Mouse (Mus musculus) neural tube, embryonic 14.5 days (tissue): ENCODE results near the gene Cbr1. TPM values are rescaled to one million over a fixed set of nuclear protein-coding genes. Genes with fewer than 3 reads are reported as not detected.

Experiments used
- ATAC-seq: fragments of 200-750 bp; cut with Nextera tagmentation; 2 replicates; pipeline ENCODE4 v1.8.0; 2017; ENCODE audit warnings: low read depth, mild to moderate bottlenecking, moderate TSS enrichment, moderate library complexity
- H3K27ac ChIP-seq: fragments of 300-500 bp; sonication (generic); 2 replicates; pipeline ENCODE4 v1.5.1; 2014; ENCODE audit warnings: low read depth, mild to moderate bottlenecking, control low read depth, low read length, moderate library complexity, mixed read lengths
- H3K27me3 ChIP-seq: fragments of 300-500 bp; sonication (generic); 2 replicates; pipeline ENCODE4 v1.6.1; 2014; ENCODE audit warnings: low read length; ENCODE audit not compliant: control insufficient read depth, insufficient read depth
- H3K36me3 ChIP-seq: fragments of 300-500 bp; sonication (generic); 2 replicates; pipeline ENCODE4 v1.6.1; 2014; ENCODE audit warnings: low read length, mixed read lengths; ENCODE audit not compliant: control insufficient read depth, insufficient read depth
- H3K4me1 ChIP-seq: fragments of 300-500 bp; sonication (generic); 2 replicates; pipeline ENCODE4 v1.6.1; 2014; ENCODE audit warnings: low read length; ENCODE audit not compliant: control insufficient read depth, insufficient read depth
- H3K4me2 ChIP-seq: fragments of 300-500 bp; sonication (generic); 2 replicates; pipeline ENCODE4 v1.6.1; 2014; ENCODE audit warnings: mild to moderate bottlenecking, low read depth, low read length, control low read depth
- H3K4me3 ChIP-seq: fragments of 300-500 bp; sonication (generic); 2 replicates; pipeline ENCODE4 v1.5.1; 2014; ENCODE audit warnings: low read depth, low read length, control low read depth, mixed read lengths
- H3K9ac ChIP-seq: fragments of 300-500 bp; sonication (generic); replicated peaks from 2 replicates; pipeline ENCODE4 v1.6.1; 2014; ENCODE audit warnings: low read depth, mild to moderate bottlenecking, control low read depth, low read length, mixed read lengths
- H3K9me3 ChIP-seq: fragments of 300-500 bp; sonication (generic); 2 replicates; pipeline ENCODE4 v1.6.1; 2016; ENCODE audit warnings: low read length; ENCODE audit not compliant: control insufficient read depth
- WGBS: fragments of 180-500 bp; shearing (Covaris S2); extraction: QIAGEN DNeasy Blood & Tissue Kit; methylation state at CpG from one replicate; pipeline ENCODE4 v1.1.7; 2014; 5-methylcytosine and 5-hydroxymethylcytosine counted together
- polyA plus RNA-seq: library from polyadenylated mRNA; unstranded; fragments of >200 nt; fragmentation: Nextera tagmentation; extraction: Ambion mirVana; gene quantifications from 2 replicates; pipeline ENCODE4 v1.2.1, GENCODE M21; 2014

Cbr1 gene
- polyA plus RNA-seq, 1 experiment from 2014 or later, result 143 TPM

GRCm38 (mm10) chr16:93594448-93594847 is 11.2 kb upstream of the Cbr1 start:
- H3K27ac ChIP-seq, result no peak overlapping the region
- no peak overlapping the region for H3K4me2 ChIP-seq
- H3K4me1 ChIP-seq, result no peaks in the 10 kb centered on the region
- no peaks in the 10 kb centered on the region for H3K9me3 ChIP-seq
- H3K9ac ChIP-seq, result no peak overlapping the region
- 97% methylated on average over 10 of the region's 10 CpGs for WGBS
- ATAC-seq, result no peak
- H3K4me3 ChIP-seq, result no peak overlapping the region
- H3K36me3 ChIP-seq, result 0 out of 2 replicates have a peak, but pooled peaks cover 10% of the 10 kb centered on the region
- no peaks in the 10 kb centered on the region for H3K27me3 ChIP-seq

GRCm38 (mm10) chr16:93595766-93596165 is 9.9 kb upstream of the Cbr1 start:
- 95% methylated on average over 5 of the region's 5 CpGs for WGBS
- Histone ChIP-seq H3K9me3 (no peaks in the 10 kb centered on the region), H3K4me2 (no peak overlapping the region), H3K4me1 (no peaks in the 10 kb centered on the region), H3K36me3 (0 out of 2 replicates have a peak, but pooled peaks cover 10% of the 10 kb centered on the region), H3K4me3 (no peak overlapping the region), H3K27ac (no peak overlapping the region), H3K27me3 (no peaks in the 10 kb centered on the region), H3K9ac (no peak overlapping the region)
- ATAC-seq, result no peak

- WGBS, result 90% methylated on average over 7 of the region's 7 CpGs
- ATAC-seq, result no peak
- Histone ChIP-seq H3K36me3 (0 out of 2 replicates have a peak, but pooled peaks cover 7% of the 10 kb centered on the region), H3K4me1 (no peaks in the 10 kb centered on the region), H3K27me3 (no peaks in the 10 kb centered on the region), H3K4me3 (no peak overlapping the region), H3K9me3 (no peaks in the 10 kb centered on the region), H3K4me2 (no peak overlapping the region), H3K27ac (no peak overlapping the region), H3K9ac (no peak overlapping the region)
These were observed 8.8 kb upstream of the Cbr1 start for GRCm38 (mm10) chr16:93596807-93597206.

GRCm38 (mm10) chr16:93597551-93597950 is 8.1 kb upstream of the Cbr1 start:
- H3K9me3 ChIP-seq, result no peaks in the 10 kb centered on the region
- no peak overlapping the region for H3K27ac ChIP-seq
- no peak overlapping the region for H3K4me2 ChIP-seq
- H3K4me3 ChIP-seq, result no peak overlapping the region
- no peaks in the 10 kb centered on the region for H3K27me3 ChIP-seq
- no peaks in the 10 kb centered on the region for H3K4me1 ChIP-seq
- H3K9ac ChIP-seq, result no peak overlapping the region
- no peak for ATAC-seq
- WGBS, result 97% methylated on average over 9 of the region's 9 CpGs
- 0 out of 2 replicates have a peak, but pooled peaks cover 7% of the 10 kb centered on the region for H3K36me3 ChIP-seq

- no peak overlapping the region for H3K4me2 ChIP-seq
- H3K9ac ChIP-seq, result no peak overlapping the region
- WGBS, result 90% methylated on average over 6 of the region's 6 CpGs
- H3K4me1 ChIP-seq, result no peaks in the 10 kb centered on the region
- ATAC-seq, result no peak
- no peaks in the 10 kb centered on the region for H3K27me3 ChIP-seq
- H3K27ac ChIP-seq, result no peak overlapping the region
- no peaks in the 10 kb centered on the region for H3K9me3 ChIP-seq
- H3K4me3 ChIP-seq, result no peak overlapping the region
- H3K36me3 ChIP-seq, result 0 out of 2 replicates have a peak, but pooled peaks cover 3% of the 10 kb centered on the region
These were observed 6.2 kb upstream of the Cbr1 start for GRCm38 (mm10) chr16:93599461-93599860.

- ATAC-seq, result peak; percentile 89
- under 1% methylated on average over 55 of the region's 55 CpGs for WGBS
These were observed 2.0 kb upstream of the Cbr1 start, which contains the start of gene Setd4 for GRCm38 (mm10) chr16:93603439-93604212. TSS of gene Setd4 (minus strand) at chr16:93604063.

GRCm38 (mm10) chr16:93604481-93604969 is 1.1 kb upstream of the Cbr1 start:
- Histone ChIP-seq H3K4me2 (peak overlapping the region; percentile 89), H3K9me3 (no peaks in the 10 kb centered on the region), H3K27ac (peak overlapping the region; percentile 96), H3K36me3 (no peaks in the 10 kb centered on the region), H3K27me3 (no peaks in the 10 kb centered on the region), H3K4me1 (peaks cover 7% of the 10 kb centered on the region), H3K9ac (peak overlapping the region; percentile 63; the same call in 1 of the 2 replicates), H3K4me3 (peak overlapping the region; percentile 40)
- 2% methylated on average over 16 of the region's 16 CpGs for WGBS
- 0 out of 2 replicates have a peak, but pooled peaks have one; percentile 2 for ATAC-seq

More at GRCm38 (mm10) chr16:93603439-93604212, 2.0 kb upstream of the Cbr1 start, which contains the start of gene Setd4:
- H3K4me1 ChIP-seq, result peaks cover under 1% of the 10 kb centered on the region
- H3K4me2 ChIP-seq, result peak within 1 kb of the TSS; percentile 89
- H3K36me3 ChIP-seq, result no peaks in the 10 kb centered on the region
- H3K9me3 ChIP-seq, result no peaks in the 10 kb centered on the region
- peak within 1 kb of the TSS; percentile 40 for H3K4me3 ChIP-seq
- peak within 1 kb of the TSS; percentile 96 for H3K27ac ChIP-seq
- H3K9ac ChIP-seq, result peak within 1 kb of the TSS; percentile 63
- H3K27me3 ChIP-seq, result no peaks in the 10 kb centered on the region

GRCm38 (mm10) chr16:93606146-93606545 is 493 bp downstream of the Cbr1 start:
- H3K9ac ChIP-seq, result no peak overlapping the region
- WGBS, result 86% methylated on average over 7 of the region's 7 CpGs
- ATAC-seq, result no peak

GRCm38 (mm10) chr16:93607669-93608101 is 2.0 kb downstream of the Cbr1 start:
- H3K9me3 ChIP-seq, result no peaks in the 10 kb centered on the region
- H3K36me3 ChIP-seq, result no peaks in the 10 kb centered on the region
- peak overlapping the region; percentile 67 for H3K4me3 ChIP-seq
- H3K9ac ChIP-seq, result peak overlapping the region; percentile 68
- no peaks in the 10 kb centered on the region for H3K27me3 ChIP-seq
- H3K4me1 ChIP-seq, result peaks cover 7% of the 10 kb centered on the region
- ATAC-seq, result peak; percentile 35; the same call in 1 of the 2 replicates
- under 1% methylated on average over 32 of the region's 32 CpGs for WGBS
- H3K27ac ChIP-seq, result peak overlapping the region; percentile 49
- H3K4me2 ChIP-seq, result peak overlapping the region; percentile 80

More at GRCm38 (mm10) chr16:93606146-93606545, 493 bp downstream of the Cbr1 start:
- Histone ChIP-seq H3K4me3 (no peak overlapping the region), H3K9me3 (no peaks in the 10 kb centered on the region), H3K27ac (no peak overlapping the region), H3K4me1 (peaks cover 7% of the 10 kb centered on the region), H3K27me3 (no peaks in the 10 kb centered on the region), H3K4me2 (no peak overlapping the region), H3K36me3 (no peaks in the 10 kb centered on the region)
